Mouse (Mus musculus): ENCODE results near the gene Btnl4. TPM values are rescaled to one million over a fixed set of nuclear protein-coding genes. Genes with fewer than 3 reads are reported as not detected.

Btnl4 gene
- polyA plus RNA-seq, 1 experiment from 2014 or later = not detected

Other genes starting within 250 kb of the Btnl4 start
- 0.54 TPM in 1 of 2 replicates, not detected in the other for gene H2-Ob, start 238.4 kb downstream of the Btnl4 start, polyA plus RNA-seq (2014; fragmentation: Nextera tagmentation; extraction: Ambion mirVana)
- 9.4 and 12.6 TPM in 2 replicates for gene H2-Ab1, start 219.6 kb downstream of the Btnl4 start, polyA plus RNA-seq (2014; fragmentation: Nextera tagmentation; extraction: Ambion mirVana)
- gene H2-Aa, start 189.5 kb downstream of the Btnl4 start, polyA plus RNA-seq (2014; fragmentation: Nextera tagmentation; extraction: Ambion mirVana) = 3.0 and 4.4 TPM in 2 replicates
- gene H2-Eb1, start 171.5 kb downstream of the Btnl4 start, polyA plus RNA-seq (2014; fragmentation: Nextera tagmentation; extraction: Ambion mirVana) = 2.8 and 2.9 TPM in 2 replicates
- gene H2-Eb2, start 151.7 kb downstream of the Btnl4 start, polyA plus RNA-seq (2014; fragmentation: Nextera tagmentation; extraction: Ambion mirVana) = not detected in 2 replicates
- 0.10 and 0.13 TPM in 2 replicates for gene Btnl2, start 122.5 kb downstream of the Btnl4 start, polyA plus RNA-seq (2014; fragmentation: Nextera tagmentation; extraction: Ambion mirVana)
- not detected in 2 replicates for gene Btnl1, start 100.2 kb downstream of the Btnl4 start, polyA plus RNA-seq (2014; fragmentation: Nextera tagmentation; extraction: Ambion mirVana)
- 0.85 and 1.2 TPM in 2 replicates for gene BC051142, start 78.5 kb downstream of the Btnl4 start, polyA plus RNA-seq (2014; fragmentation: Nextera tagmentation; extraction: Ambion mirVana)
- not detected in 2 replicates for gene Btnl6, start 40.0 kb upstream of the Btnl4 start, polyA plus RNA-seq (2014; fragmentation: Nextera tagmentation; extraction: Ambion mirVana)
- 3.9 and 4.7 TPM in 2 replicates for gene Notch4, start 87.0 kb upstream of the Btnl4 start, polyA plus RNA-seq (2014; fragmentation: Nextera tagmentation; extraction: Ambion mirVana)
- 6.1 and 8.0 TPM in 2 replicates for gene Gpsm3, start 112.5 kb upstream of the Btnl4 start, polyA plus RNA-seq (2014; fragmentation: Nextera tagmentation; extraction: Ambion mirVana)
- 13.1 and 15.5 TPM in 2 replicates for gene Pbx2, start 113.9 kb upstream of the Btnl4 start, polyA plus RNA-seq (2014; fragmentation: Nextera tagmentation; extraction: Ambion mirVana)
- 3.7 and 3.8 TPM in 2 replicates for gene Ager, start 120.5 kb upstream of the Btnl4 start, polyA plus RNA-seq (2014; fragmentation: Nextera tagmentation; extraction: Ambion mirVana)
- 104 and 105 TPM in 2 replicates for gene Rnf5, start 126.4 kb upstream of the Btnl4 start, polyA plus RNA-seq (2014; fragmentation: Nextera tagmentation; extraction: Ambion mirVana)
- 53.1 and 53.9 TPM in 2 replicates for gene Agpat1, start 126.9 kb upstream of the Btnl4 start, polyA plus RNA-seq (2014; fragmentation: Nextera tagmentation; extraction: Ambion mirVana)
- gene Egfl8, start 138.7 kb upstream of the Btnl4 start, polyA plus RNA-seq (2014; fragmentation: Nextera tagmentation; extraction: Ambion mirVana) = 3.8 and 4.2 TPM in 2 replicates
- gene Ppt2, start 151.2 kb upstream of the Btnl4 start, polyA plus RNA-seq (2014; fragmentation: Nextera tagmentation; extraction: Ambion mirVana) = 31.2 and 31.8 TPM in 2 replicates
- 0.56 and 0.67 TPM in 2 replicates for gene Prrt1, start 152.2 kb upstream of the Btnl4 start, polyA plus RNA-seq (2014; fragmentation: Nextera tagmentation; extraction: Ambion mirVana)
- gene Fkbpl, start 167.4 kb upstream of the Btnl4 start, polyA plus RNA-seq (2014; fragmentation: Nextera tagmentation; extraction: Ambion mirVana) = 11.9 and 12.0 TPM in 2 replicates
- gene Atf6b, start 169.8 kb upstream of the Btnl4 start, polyA plus RNA-seq (2014; fragmentation: Nextera tagmentation; extraction: Ambion mirVana) = 56.5 and 58.3 TPM in 2 replicates
- 1.1 TPM in 2 replicates for gene Tnxb, start 193.2 kb upstream of the Btnl4 start, polyA plus RNA-seq (2014; fragmentation: Nextera tagmentation; extraction: Ambion mirVana)